Mouse (Mus musculus): ENCODE measurements around the gene Rbm6. TPM values are rescaled to one million over a fixed set of nuclear protein-coding genes. Genes with fewer than 3 reads are reported as not detected.

Rbm6 gene
- polyA plus RNA-seq, 1 experiment, result 62.5 TPM

- Histone ChIP-seq H3K4me1 (ENCODE audit: control insufficient read depth, insufficient read depth, low read length) (no peaks in the 10 kb centered on the region; the same call in 1 of the 2 replicates), H3K27ac (ENCODE audit: insufficient read depth, low read length) (no peak overlapping the region), H3K4me3 (ENCODE audit: insufficient read depth, low read length) (no peak overlapping the region)
- TF ChIP-seq POLR2A (IDR thresholded peaks at IDR 0.05; ENCODE audit: extremely low read depth, insufficient read depth, low read length) (no peak), CTCF (IDR thresholded peaks at IDR 0.05; ENCODE audit: extremely low read depth, insufficient read depth, low read length) (no peak)
Measured at GRCm38 (mm10) chr9:107906967-107907800, 34.1 kb upstream of the Rbm6 start.

DNA sequence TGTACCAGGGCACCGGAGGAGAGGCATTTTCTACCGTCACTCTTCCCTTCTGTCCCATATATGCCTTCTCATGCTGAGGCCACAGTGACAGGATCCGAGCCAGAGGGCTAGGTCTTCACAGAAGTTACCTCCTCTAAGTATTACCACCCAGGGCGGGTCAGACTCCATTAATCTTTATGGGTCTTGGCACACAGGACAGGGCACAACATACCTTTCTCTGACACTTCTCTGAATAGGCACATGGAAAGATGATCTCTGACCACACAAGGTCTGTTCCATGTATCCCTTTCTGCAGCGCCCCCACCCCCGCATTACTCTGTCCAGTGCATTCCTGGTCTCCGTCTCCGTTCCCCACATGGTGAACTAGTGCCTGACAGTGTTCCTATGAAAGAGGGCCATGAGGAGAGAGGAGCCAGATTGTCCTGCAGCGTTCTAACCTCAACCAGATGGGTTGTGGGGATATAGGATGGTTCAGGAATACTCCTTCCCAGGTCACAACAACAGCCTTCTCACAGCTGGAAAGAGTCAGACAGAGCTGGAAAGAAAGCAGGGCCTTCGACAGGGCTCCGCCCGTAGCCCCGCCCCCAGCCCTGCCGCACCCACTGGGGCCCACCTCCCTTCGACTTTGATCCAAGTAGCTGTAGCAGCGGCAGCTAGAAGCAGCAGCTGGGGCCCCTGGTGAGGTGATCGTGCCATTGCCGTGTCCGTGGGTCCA is 33.4 kb upstream of the Rbm6 start, which contains the start of gene Mst1r:
Mst1r (plus strand) TSS at position 622 of the 715 bp plus-strand sequence.
- no peaks in the 10 kb centered on the region; the same call in 1 of the 2 replicates for H3K4me1 ChIP-seq (ENCODE audit: control insufficient read depth, insufficient read depth, low read length)
- TF ChIP-seq POLR2A (IDR thresholded peaks at IDR 0.05; ENCODE audit: extremely low read depth, insufficient read depth, low read length), result no peak
- TF ChIP-seq CTCF (IDR thresholded peaks at IDR 0.05; ENCODE audit: extremely low read depth, insufficient read depth, low read length), result no peak
- H3K4me3 ChIP-seq (ENCODE audit: insufficient read depth, low read length), result no peak within 1 kb of the TSS
- no peak within 1 kb of the TSS for H3K27ac ChIP-seq (ENCODE audit: insufficient read depth, low read length)

- Histone ChIP-seq H3K27ac (ENCODE audit: insufficient read depth, low read length) (no peak overlapping the region), H3K4me1 (ENCODE audit: control insufficient read depth, insufficient read depth, low read length) (no peaks in the 10 kb centered on the region; the same call in 1 of the 2 replicates)
- TF ChIP-seq CTCF (IDR thresholded peaks at IDR 0.05; ENCODE audit: extremely low read depth, insufficient read depth, low read length), result peak; percentile 98
- TF ChIP-seq POLR2A (IDR thresholded peaks at IDR 0.05; ENCODE audit: extremely low read depth, insufficient read depth, low read length), result no peak
Measured at GRCm38 (mm10) chr9:107904726-107905125, 31.7 kb upstream of the Rbm6 start.

GRCm38 (mm10) chr9:107901627-107901914 is 28.5 kb upstream of the Rbm6 start:
- no peaks in the 10 kb centered on the region; the same call in 1 of the 2 replicates for H3K4me1 ChIP-seq (ENCODE audit: control insufficient read depth, insufficient read depth, low read length)
- peak overlapping the region; percentile 14; the same call in 1 of the 2 replicates for H3K4me3 ChIP-seq (ENCODE audit: insufficient read depth, low read length)
- H3K27ac ChIP-seq (ENCODE audit: insufficient read depth, low read length), result no peak overlapping the region
- TF ChIP-seq CTCF (IDR thresholded peaks at IDR 0.05; ENCODE audit: extremely low read depth, insufficient read depth, low read length) (no peak), POLR2A (IDR thresholded peaks at IDR 0.05; ENCODE audit: extremely low read depth, insufficient read depth, low read length) (no peak)

More at GRCm38 (mm10) chr9:107904726-107905125, 31.7 kb upstream of the Rbm6 start:
- H3K4me3 ChIP-seq (ENCODE audit: insufficient read depth, low read length), result no peak overlapping the region

DNA sequence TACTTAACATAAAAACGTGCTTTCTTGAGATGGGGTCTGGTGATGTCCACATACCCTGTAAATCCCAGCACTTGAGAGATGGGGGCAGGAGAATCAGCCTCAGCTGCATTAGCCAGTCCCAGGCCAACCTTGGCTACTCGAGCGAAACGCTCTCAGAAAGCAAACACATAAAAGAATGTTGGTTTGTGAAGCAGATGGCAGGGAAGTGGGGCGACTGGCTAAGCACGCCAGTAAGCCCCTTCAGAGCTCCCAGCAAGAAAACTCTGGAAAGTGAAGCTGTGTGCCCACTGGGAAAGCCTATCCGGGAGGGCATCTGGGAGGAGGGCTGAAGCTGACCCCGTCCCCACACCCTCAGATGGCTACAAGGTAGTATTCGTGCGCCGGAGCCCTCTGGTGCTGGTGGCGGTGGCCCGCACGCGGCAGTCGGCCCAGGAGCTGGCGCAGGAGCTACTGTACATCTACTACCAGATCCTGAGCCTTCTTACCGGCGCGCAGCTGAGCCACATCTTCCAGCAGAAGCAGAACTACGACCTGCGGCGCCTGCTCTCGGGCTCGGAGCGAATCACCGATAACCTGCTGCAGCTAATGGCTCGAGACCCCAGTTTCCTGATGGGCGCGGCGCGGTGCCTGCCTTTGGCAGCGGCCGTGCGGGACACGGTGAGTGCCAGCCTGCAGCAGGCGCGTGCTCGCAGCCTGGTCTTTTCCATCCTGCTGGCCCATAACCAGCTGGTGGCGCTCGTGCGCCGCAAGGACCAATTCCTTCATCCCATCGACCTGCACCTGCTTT is 28.0 kb upstream of the Rbm6 start:
- peak overlapping the region; percentile 14 for H3K4me3 ChIP-seq (ENCODE audit: insufficient read depth, low read length)
- H3K4me1 ChIP-seq (ENCODE audit: control insufficient read depth, insufficient read depth, low read length), result no peaks in the 10 kb centered on the region; the same call in 1 of the 2 replicates
- TF ChIP-seq POLR2A (IDR thresholded peaks at IDR 0.05; ENCODE audit: extremely low read depth, insufficient read depth, low read length), result no peak
- TF ChIP-seq CTCF (IDR thresholded peaks at IDR 0.05; ENCODE audit: extremely low read depth, insufficient read depth, low read length), result peak; percentile 70
- no peak overlapping the region for H3K27ac ChIP-seq (ENCODE audit: insufficient read depth, low read length)

DNA sequence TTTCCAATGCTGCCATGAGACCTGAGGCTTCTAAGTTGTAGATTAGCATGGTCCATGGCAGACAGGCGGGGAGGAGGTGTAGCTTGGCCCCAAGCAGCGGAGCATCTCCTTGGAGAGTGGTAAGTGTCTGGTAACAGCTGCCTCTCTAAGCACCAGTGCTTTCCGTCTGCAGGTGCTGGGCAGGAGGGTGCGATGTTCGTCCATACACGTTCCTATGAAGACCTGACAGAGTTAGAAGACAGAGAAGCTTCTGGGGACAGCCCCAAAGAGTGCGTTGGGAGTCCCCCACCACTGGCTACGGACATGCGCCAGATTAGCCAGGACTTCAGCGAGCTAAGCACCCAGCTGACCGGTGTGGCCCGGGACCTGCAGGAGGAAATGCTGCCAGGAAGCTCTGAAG is 26.8 kb upstream of the Rbm6 start:
- Histone ChIP-seq H3K4me3 (ENCODE audit: insufficient read depth, low read length) (no peak overlapping the region), H3K27ac (ENCODE audit: insufficient read depth, low read length) (no peak overlapping the region), H3K4me1 (ENCODE audit: control insufficient read depth, insufficient read depth, low read length) (no peaks in the 10 kb centered on the region; the same call in 1 of the 2 replicates)
- no peak for TF ChIP-seq POLR2A (IDR thresholded peaks at IDR 0.05; ENCODE audit: extremely low read depth, insufficient read depth, low read length)
- TF ChIP-seq CTCF (IDR thresholded peaks at IDR 0.05; ENCODE audit: extremely low read depth, insufficient read depth, low read length), result no peak

GRCm38 (mm10) chr9:107898563-107898962 is 25.5 kb upstream of the Rbm6 start:
- H3K27ac ChIP-seq (ENCODE audit: insufficient read depth, low read length), result no peak overlapping the region
- H3K4me1 ChIP-seq (ENCODE audit: control insufficient read depth, insufficient read depth, low read length), result no peaks in the 10 kb centered on the region
- H3K4me3 ChIP-seq (ENCODE audit: insufficient read depth, low read length), result no peak overlapping the region
- no peak for TF ChIP-seq POLR2A (IDR thresholded peaks at IDR 0.05; ENCODE audit: extremely low read depth, insufficient read depth, low read length)
- TF ChIP-seq CTCF (IDR thresholded peaks at IDR 0.05; ENCODE audit: extremely low read depth, insufficient read depth, low read length), result no peak

- peak; percentile 28 for TF ChIP-seq CTCF (IDR thresholded peaks at IDR 0.05; ENCODE audit: extremely low read depth, insufficient read depth, low read length)
- no peak for TF ChIP-seq POLR2A (IDR thresholded peaks at IDR 0.05; ENCODE audit: extremely low read depth, insufficient read depth, low read length)
- Histone ChIP-seq H3K27ac (ENCODE audit: insufficient read depth, low read length) (no peak overlapping the region), H3K4me3 (ENCODE audit: insufficient read depth, low read length) (no peak overlapping the region), H3K4me1 (ENCODE audit: control insufficient read depth, insufficient read depth, low read length) (no peaks in the 10 kb centered on the region; the same call in 1 of the 2 replicates)
Measured at GRCm38 (mm10) chr9:107891023-107891422, 18.0 kb upstream of the Rbm6 start.

GRCm38 (mm10) chr9:107890260-107890659 is 17.2 kb upstream of the Rbm6 start:
- no peak overlapping the region for H3K27ac ChIP-seq (ENCODE audit: insufficient read depth, low read length)
- H3K4me1 ChIP-seq (ENCODE audit: control insufficient read depth, insufficient read depth, low read length), result no peaks in the 10 kb centered on the region; the same call in 1 of the 2 replicates
- TF ChIP-seq CTCF (IDR thresholded peaks at IDR 0.05; ENCODE audit: extremely low read depth, insufficient read depth, low read length) (no peak), POLR2A (IDR thresholded peaks at IDR 0.05; ENCODE audit: extremely low read depth, insufficient read depth, low read length) (no peak)
- no peak overlapping the region for H3K4me3 ChIP-seq (ENCODE audit: insufficient read depth, low read length)

Data from cortical plate, adult 2 months (tissue).